Mouse (Mus musculus): Measurements from ENCODE around the gene Krtap29-1.

- TF ChIP-seq CTCF (IDR thresholded peaks at IDR 0.05; ENCODE audit: low read depth) (no peak), EP300 (optimal IDR thresholded peaks at IDR 0.05) (no peak)
Observed at GRCm38 (mm10) chr11:99983442-99983841, 4.6 kb upstream of the Krtap29-1 start.
